In genomic region chr2:24417106-24417505, GRCm38 (mm10) we compare ENCODE assay signal across 17 mouse cellular contexts. TPM values are rescaled to one million over a fixed set of nuclear protein-coding genes. Genes with fewer than 3 reads are reported as not detected.
A peak's percentile ranks its signal among the peaks of the same experiment; 100 is the strongest.
DNase-seq lines count a peak whose midpoint lies in the region; ATAC-seq lines count a peak whose summit lies in the region.
"Had no signal": no experiment of that assay in that cellular context is flagged by ENCODE, and none has a peak within 500 bp of the region (broad histone marks: within the 10 kb centered on the region; RNA-seq: fewer than 3 reads in every experiment).

No protein-coding gene starts in this region.

- no peak overlapping the region for H3K9ac ChIP-seq in limb, embryonic 15.5 days
- H3K9ac ChIP-seq: lung, embryonic 14.5 days had no signal

- no peaks in the 10 kb centered on the region for H3K36me3 ChIP-seq in heart, embryonic 10.5 days
- H3K36me3 ChIP-seq in limb, embryonic 15.5 days, result no peaks in the 10 kb centered on the region
- H3K36me3 ChIP-seq: G1E had no signal

- no peak overlapping the region for H3K4me2 ChIP-seq in limb, embryonic 15.5 days
- H3K4me2 ChIP-seq: lung, embryonic 14.5 days had no signal

- 15% methylated on average over 2 of the region's 2 CpGs for WGBS in heart, embryonic 10.5 days
- WGBS in limb, embryonic 15.5 days, result 12% methylated on average over 2 of the region's 2 CpGs

- no peaks in the 10 kb centered on the region for H3K9me3 ChIP-seq in heart, embryonic 10.5 days
- H3K9me3 ChIP-seq in limb, embryonic 15.5 days, result no peaks in the 10 kb centered on the region
- H3K9me3 ChIP-seq: G1E; megakaryocyte, embryonic 14.5 days had no signal

- H3K27me3 ChIP-seq in heart, embryonic 10.5 days (ENCODE audit: insufficient read depth, poor library complexity, severe bottlenecking), result peaks cover 29% of the 10 kb centered on the region
- peaks cover 3% of the 10 kb centered on the region; the same call in 1 of the 2 replicates for H3K27me3 ChIP-seq in limb, embryonic 15.5 days

- no peak overlapping the region for H3K4me3 ChIP-seq in heart, embryonic 10.5 days
- no peak overlapping the region for H3K4me3 ChIP-seq in limb, embryonic 15.5 days
- H3K4me3 ChIP-seq: heart, adult 2 months; megakaryocyte, embryonic 14.5 days had no signal

- 0 out of 2 replicates have a peak, but pooled peaks have one; percentile 14 for ATAC-seq in limb, embryonic 15.5 days (ENCODE audit: insufficient number of reproducible peaks, low FRiP score, low TSS enrichment, low read depth)
- no peak for ATAC-seq in erythroblast, adult 5-6 weeks (replicated peaks; ENCODE audit: low FRiP score, poor library complexity, severe bottlenecking)

- DNase-seq in heart, adult 11 months, result peak; percentile 62
- DNase-seq in heart, embryonic 10.5 days (ENCODE audit: low spot score), result no peak
- DNase-seq in ovary, adult 18-20 months (ENCODE audit: low spot score), result peak; percentile 14
- no peak for DNase-seq in ovary, postnatal 10 days (ENCODE audit: low spot score)
- DNase-seq in layer of hippocampus, postnatal 10 days (ENCODE audit: low spot score in 2 of 2), result no peak
- DNase-seq in spleen, postnatal 36 days (ENCODE audit: low spot score in 2 of 2), result no peak
- DNase-seq: cerebellum, adult 18-20 months; liver had no signal

- H3K4me1 ChIP-seq in heart, embryonic 10.5 days, result peaks cover 5% of the 10 kb centered on the region; the same call in 1 of the 2 replicates
- peaks cover 10% of the 10 kb centered on the region for H3K4me1 ChIP-seq in limb, embryonic 15.5 days

- H3K27ac ChIP-seq in heart, embryonic 10.5 days, result no peak overlapping the region
- H3K27ac ChIP-seq in limb, embryonic 15.5 days, result no peak overlapping the region
- H3K27ac ChIP-seq: heart, adult 2 months had no signal

RNA-seq across cellular contexts. Expression of gene Psd4, which starts 49.7 kb away (rescaled TPM):
- 1.1 and 1.3 TPM in 2 replicates for polyA plus RNA-seq in heart, embryonic 10.5 days (2016; fragmentation: Nextera tagmentation; extraction: Ambion mirVana)
- 8.2 and 8.4 TPM in 2 replicates for polyA plus RNA-seq in limb, embryonic 15.5 days (2015; fragmentation: Nextera tagmentation; extraction: Ambion mirVana)
- 5.6 and 8.4 TPM in 2 replicates for total RNA-seq in erythroblast, adult 5-6 weeks (2015; ENCODE audit: low replicate concordance)
- total RNA-seq in erythroblast, adult 5-6 weeks (2017; ENCODE audit: low replicate concordance), result 15.3 and 26.3 TPM in 2 replicates
- 1 to 10 TPM; 1.5 to 1.8 TPM for total RNA-seq in layer of hippocampus, postnatal 10 days (2021)

RNA-seq across cellular contexts. Expression of gene Pax8, which starts 58.3 kb away (rescaled TPM):
- polyA plus RNA-seq in heart, embryonic 10.5 days (2016; fragmentation: Nextera tagmentation; extraction: Ambion mirVana), result 0.52 and 1.6 TPM in 2 replicates
- polyA plus RNA-seq in limb, embryonic 15.5 days (2015; fragmentation: Nextera tagmentation; extraction: Ambion mirVana), result 0.13 TPM in 1 of 2 replicates, not detected in the other
- total RNA-seq in erythroblast, adult 5-6 weeks (2015; ENCODE audit: low replicate concordance), result 2.1 TPM in 1 of 2 replicates, not detected in the other
- total RNA-seq in erythroblast, adult 5-6 weeks (2017; ENCODE audit: low replicate concordance), result 0.28 and 1.1 TPM in 2 replicates
- total RNA-seq in layer of hippocampus, postnatal 10 days (2021), result not detected
- total RNA-seq: heart, adult 2 months; heart, postnatal 14 days; left cerebral cortex, adult 18-20 months had no signal
- polyA plus RNA-seq: C2C12; G1E; heart, adult 2 months; lung, embryonic 14.5 days had no signal

Comparison
In these comparisons a context has a peak if more than half of its experiments do, and no peak if none do; other contexts are left out.
1. DNase-seq: peak in heart, adult 11 months (single experiment) and ovary, adult 18-20 months (single experiment); none in heart, embryonic 10.5 days (single experiment), ovary, postnatal 10 days (single experiment), layer of hippocampus, postnatal 10 days (0 of 2) and spleen, postnatal 36 days (0 of 2).